Mouse (Mus musculus): ENCODE measurements at regions not wholly inside any gene's neighbourhood (a gene's known extent, or its start where the extent isn't known, plus 50 kb on each side); places are given as distances from the start of the nearest gene placed in this dataset.

GRCm38 (mm10) chr10:46229608-46230007 lies 652.0 kb downstream of the Hace1 start:
- TF ChIP-seq POLR2A (IDR thresholded peaks at IDR 0.05; ENCODE audit: control insufficient read depth, low read depth, low read length) (no peak), CTCF (IDR thresholded peaks at IDR 0.05; ENCODE audit: control insufficient read depth, insufficient read depth, insufficient replicate concordance, low read depth, low read length) (no peak)
